In genomic region chrX:36863766-36864608, GRCm38 (mm10) we compare ENCODE assay signal across 7 mouse cellular contexts. TPM values are rescaled to one million over a fixed set of nuclear protein-coding genes. Genes with fewer than 3 reads are reported as not detected.
DNase-seq lines count a peak whose midpoint lies in the region; ATAC-seq and TF ChIP-seq lines count a peak whose summit lies in the region.

No protein-coding gene starts in this region.

- peak; percentile 60 for TF ChIP-seq POLR2A in heart, adult 2 months (IDR thresholded peaks at IDR 0.05; ENCODE audit: insufficient read depth, low read depth, low read length)

- H3K79me2 ChIP-seq in heart, adult 2 months (replicated peaks; ENCODE audit: control insufficient read depth, insufficient read depth, low read length), result no peaks in the 10 kb centered on the region

- no peak for TF ChIP-seq CTCF in heart, adult 2 months (IDR thresholded peaks at IDR 0.05)

- no peaks in the 10 kb centered on the region for H3K27me3 ChIP-seq in embryonic facial prominence, embryonic 12.5 days
- H3K27me3 ChIP-seq in heart, adult 2 months (ENCODE audit: control insufficient read depth, insufficient read depth, low read length), result no peaks in the 10 kb centered on the region
- H3K27me3 ChIP-seq in limb, embryonic 13.5 days, result no peaks in the 10 kb centered on the region
- H3K27me3 ChIP-seq in midbrain, embryonic 16.5 days (ENCODE audit: control insufficient read depth, insufficient read depth, low read depth, low read length), result no peaks in the 10 kb centered on the region

- no peaks in the 10 kb centered on the region for H3K4me1 ChIP-seq in embryonic facial prominence, embryonic 12.5 days
- no peaks in the 10 kb centered on the region for H3K4me1 ChIP-seq in heart, adult 2 months (ENCODE audit: control insufficient read depth, insufficient read depth, low read length)
- H3K4me1 ChIP-seq in limb, embryonic 13.5 days, result peaks cover 6% of the 10 kb centered on the region; the same call in 1 of the 2 replicates
- peaks cover 6% of the 10 kb centered on the region for H3K4me1 ChIP-seq in midbrain, embryonic 16.5 days (ENCODE audit: control insufficient read depth, insufficient read depth, low read length)

- peak overlapping the region; percentile 43 for H3K4me3 ChIP-seq in embryonic facial prominence, embryonic 12.5 days
- H3K4me3 ChIP-seq in heart, adult 2 months, result peak overlapping the region; percentile 60
- H3K4me3 ChIP-seq in limb, embryonic 13.5 days, result peak overlapping the region; percentile 46
- peak overlapping the region; percentile 44 for H3K4me3 ChIP-seq in midbrain, embryonic 16.5 days (ENCODE audit: low read depth, low read length)

- no peaks in the 10 kb centered on the region for H3K9me3 ChIP-seq in embryonic facial prominence, embryonic 12.5 days
- H3K9me3 ChIP-seq in limb, embryonic 13.5 days, result no peaks in the 10 kb centered on the region
- no peaks in the 10 kb centered on the region for H3K9me3 ChIP-seq in midbrain, embryonic 16.5 days (replicated peaks; ENCODE audit: control insufficient read depth, low read length, poor library complexity, severe bottlenecking)

- no peak overlapping the region for H3K27ac ChIP-seq in embryonic facial prominence, embryonic 12.5 days
- peak overlapping the region; percentile 86 for H3K27ac ChIP-seq in heart, adult 2 months
- no peak overlapping the region for H3K27ac ChIP-seq in limb, embryonic 13.5 days
- peak overlapping the region; percentile 17; the same call in 1 of the 2 replicates for H3K27ac ChIP-seq in midbrain, embryonic 16.5 days (ENCODE audit: low read length)

- no peak for TF ChIP-seq EP300 in heart, adult 2 months (IDR thresholded peaks at IDR 0.05; ENCODE audit: insufficient read depth, low read depth, low read length)

- peak overlapping the region; percentile 51 for H3K4me2 ChIP-seq in embryonic facial prominence, embryonic 12.5 days (replicated peaks)
- peak overlapping the region; percentile 61 for H3K4me2 ChIP-seq in limb, embryonic 13.5 days (replicated peaks)
- H3K4me2 ChIP-seq in midbrain, embryonic 16.5 days (ENCODE audit: low read length), result peak overlapping the region; percentile 46

- ATAC-seq in embryonic facial prominence, embryonic 12.5 days (ENCODE audit: insufficient number of reproducible peaks, insufficient read depth, low FRiP score, low TSS enrichment), result peak; percentile 52
- ATAC-seq in limb, embryonic 13.5 days (ENCODE audit: low FRiP score, low read depth), result peak; percentile 87
- peak; percentile 93 for ATAC-seq in midbrain, embryonic 16.5 days

- 23% methylated on average over 43 of the region's 44 CpGs for WGBS in embryonic facial prominence, embryonic 12.5 days
- WGBS in heart, adult 2 months, result 14% methylated on average over 43 of the region's 44 CpGs
- WGBS in limb, embryonic 13.5 days, result 18% methylated on average over 43 of the region's 44 CpGs
- WGBS in midbrain, embryonic 16.5 days, result 16% methylated on average over 34 of the region's 44 CpGs

- H3K9ac ChIP-seq in embryonic facial prominence, embryonic 12.5 days, result peak overlapping the region; percentile 44; the same call in 1 of the 2 replicates
- peak overlapping the region; percentile 77 for H3K9ac ChIP-seq in heart, adult 2 months (ENCODE audit: low read depth, low read length)
- H3K9ac ChIP-seq in limb, embryonic 13.5 days, result peak overlapping the region; percentile 59
- H3K9ac ChIP-seq in midbrain, embryonic 16.5 days (ENCODE audit: low read depth, low read length), result 0 out of 2 replicates have a peak overlapping the region, but pooled peaks have one; percentile 30

- intact Hi-C loops in heart, adult 2 months (cut with DNase I), result loop anchor here (5.0 kb wide), 1 partner anchor 38 kb away; the partner anchor contains the start of gene Nkrf

- H3K36me3 ChIP-seq in embryonic facial prominence, embryonic 12.5 days, result no peaks in the 10 kb centered on the region
- H3K36me3 ChIP-seq in heart, adult 2 months (ENCODE audit: control insufficient read depth, insufficient read depth, low read length), result no peaks in the 10 kb centered on the region
- H3K36me3 ChIP-seq in limb, embryonic 13.5 days, result no peaks in the 10 kb centered on the region
- no peaks in the 10 kb centered on the region for H3K36me3 ChIP-seq in midbrain, embryonic 16.5 days (ENCODE audit: control insufficient read depth, insufficient read depth, low read length)

- DNase-seq in adrenal gland, postnatal 25 days, result peak; percentile 74
- DNase-seq in heart, adult 2 months, result peak; percentile 84 to 85
- DNase-seq in kidney, adult 8-10 months, result peak; percentile 78 to 81
- peak; percentile 65 to 85 for DNase-seq in spleen, postnatal 10 days (ENCODE audit: low spot score in 2 of 2)

RNA-seq across cellular contexts. Expression of gene Ube2a, which starts 9.7 kb away (rescaled TPM):
- total RNA-seq in adrenal gland, postnatal 25 days (2021), result 57.2 and 72.4 TPM in 2 replicates
- polyA plus RNA-seq in embryonic facial prominence, embryonic 12.5 days (2016; fragmentation: Nextera tagmentation; extraction: Ambion mirVana), result 118 and 120 TPM in 2 replicates
- 10 to 100 TPM; 62.6 to 76.5 TPM for total RNA-seq in heart, adult 2 months (2021)
- 39.4 and 65.7 TPM in 2 replicates for polyA plus RNA-seq in heart, adult 2 months (2012; rRNA removed)
- polyA plus RNA-seq in limb, embryonic 13.5 days (2015; fragmentation: Nextera tagmentation; extraction: Ambion mirVana), result 123 TPM in 2 replicates
- polyA plus RNA-seq in midbrain, embryonic 16.5 days (2015; fragmentation: Nextera tagmentation; extraction: Ambion mirVana), result 114 and 116 TPM in 2 replicates

RNA-seq across cellular contexts. Expression of gene C330007P06Rik, which starts 9.9 kb away (rescaled TPM):
- 44.0 and 51.7 TPM in 2 replicates for total RNA-seq in adrenal gland, postnatal 25 days (2021)
- polyA plus RNA-seq in embryonic facial prominence, embryonic 12.5 days (2016; fragmentation: Nextera tagmentation; extraction: Ambion mirVana), result 36.4 and 37.7 TPM in 2 replicates
- total RNA-seq in heart, adult 2 months (2021), result 10 to 100 TPM; 15.7 to 17.4 TPM
- 7.4 and 9.7 TPM in 2 replicates for polyA plus RNA-seq in heart, adult 2 months (2012; rRNA removed)
- 33.8 and 34.3 TPM in 2 replicates for polyA plus RNA-seq in limb, embryonic 13.5 days (2015; fragmentation: Nextera tagmentation; extraction: Ambion mirVana)
- polyA plus RNA-seq in midbrain, embryonic 16.5 days (2015; fragmentation: Nextera tagmentation; extraction: Ambion mirVana), result 20.9 and 21.0 TPM in 2 replicates

RNA-seq across cellular contexts. Expression of gene Nkrf, which starts 38.7 kb away (rescaled TPM):
- 10.0 and 10.1 TPM in 2 replicates for total RNA-seq in adrenal gland, postnatal 25 days (2021)
- polyA plus RNA-seq in embryonic facial prominence, embryonic 12.5 days (2016; fragmentation: Nextera tagmentation; extraction: Ambion mirVana), result 1.9 and 2.2 TPM in 2 replicates
- 1 to 10 TPM; 3.0 to 3.3 TPM for total RNA-seq in heart, adult 2 months (2021)
- polyA plus RNA-seq in heart, adult 2 months (2012; rRNA removed), result 0.74 and 1.6 TPM in 2 replicates
- 1.5 TPM in 2 replicates for polyA plus RNA-seq in limb, embryonic 13.5 days (2015; fragmentation: Nextera tagmentation; extraction: Ambion mirVana)
- polyA plus RNA-seq in midbrain, embryonic 16.5 days (2015; fragmentation: Nextera tagmentation; extraction: Ambion mirVana), result 19.5 and 20.3 TPM in 2 replicates

Comparison
In these comparisons a context has a peak if more than half of its experiments do, and no peak if none do; other contexts are left out.
1. H3K27ac ChIP-seq: peak in heart, adult 2 months (single experiment) and midbrain, embryonic 16.5 days (single experiment); none in embryonic facial prominence, embryonic 12.5 days (single experiment) and limb, embryonic 13.5 days (single experiment).
2. Peak in every context shown above with its lines, with median percentiles within 50 percentile points of each other: DNase-seq, ATAC-seq, H3K4me2 ChIP-seq, H3K4me3 ChIP-seq and H3K9ac ChIP-seq.